Mouse (Mus musculus): ENCODE measurements around the gene Otulin.

- TF ChIP-seq POLR2A (IDR thresholded peaks at IDR 0.05; ENCODE audit: borderline replicate concordance, extremely low read depth, low read depth, low read length) = no peak
- TF ChIP-seq CTCF (IDR thresholded peaks at IDR 0.05; ENCODE audit: insufficient read depth, low read length) = no peak
Measured at GRCm38 (mm10) chr15:27530023-27530422, 100.5 kb downstream of the Otulin start.

All from lung, adult 2 months (tissue).